Mouse (Mus musculus): ENCODE measurements around the gene Cyb5b.
"Not testable (repeated sequence)": the region's sequence is repeated elsewhere in the genome, so short reads cannot be mapped to it uniquely, and the experiment has no call there.

The Cyb5b gene

GRCm38 (mm10) chr8:107150404-107151157, at the start of gene Cyb5b:
TSS of gene Cyb5b (plus strand) at chr8:107150640.
- peak; percentile 87 to 92 for DNase-seq (ENCODE audit: low spot score in 2 of 2)

GRCm38 (mm10) chr8:107104547-107104946, 45.9 kb upstream of the Cyb5b start:
- DNase-seq (ENCODE audit: low spot score in 2 of 2): peak; percentile 53 to 87

GRCm38 (mm10) chr8:107108089-107108488, 42.4 kb upstream of the Cyb5b start:
- DNase-seq (ENCODE audit: low spot score in 2 of 2): not testable (repeated sequence)

GRCm38 (mm10) chr8:107108978-107109720, 41.3 kb upstream of the Cyb5b start:
- DNase-seq (ENCODE audit: low spot score in 2 of 2): no peak

GRCm38 (mm10) chr8:107109816-107110435, 40.5 kb upstream of the Cyb5b start:
- no peak for DNase-seq (ENCODE audit: low spot score in 2 of 2)

- no peak for DNase-seq (ENCODE audit: low spot score in 2 of 2)
Measured at GRCm38 (mm10) chr8:107110629-107111330, 39.7 kb upstream of the Cyb5b start.

GRCm38 (mm10) chr8:107111340-107112105, 38.9 kb upstream of the Cyb5b start:
- DNase-seq (ENCODE audit: low spot score in 2 of 2): no peak

- no peak for DNase-seq (ENCODE audit: low spot score in 2 of 2)
Measured at GRCm38 (mm10) chr8:107113209-107113608, 37.2 kb upstream of the Cyb5b start.

GRCm38 (mm10) chr8:107114150-107115007, 36.1 kb upstream of the Cyb5b start:
- no peak for DNase-seq (ENCODE audit: low spot score in 2 of 2)

- no peak for DNase-seq (ENCODE audit: low spot score in 2 of 2)
Measured at GRCm38 (mm10) chr8:107115008-107115320, 35.5 kb upstream of the Cyb5b start.

GRCm38 (mm10) chr8:107116023-107116422, 34.4 kb upstream of the Cyb5b start:
- peak; percentile 68 to 85 for DNase-seq (ENCODE audit: low spot score in 2 of 2)

GRCm38 (mm10) chr8:107117019-107117418, 33.4 kb upstream of the Cyb5b start:
- no peak for DNase-seq (ENCODE audit: low spot score in 2 of 2)

GRCm38 (mm10) chr8:107118803-107119233, 31.6 kb upstream of the Cyb5b start:
- no peak for DNase-seq (ENCODE audit: low spot score in 2 of 2)

- no peak for DNase-seq (ENCODE audit: low spot score in 2 of 2)
Measured at GRCm38 (mm10) chr8:107119412-107119811, 31.0 kb upstream of the Cyb5b start.

GRCm38 (mm10) chr8:107120806-107121205, 29.6 kb upstream of the Cyb5b start:
- no peak for DNase-seq (ENCODE audit: low spot score in 2 of 2)

- no peak for DNase-seq (ENCODE audit: low spot score in 2 of 2)
Measured at GRCm38 (mm10) chr8:107121681-107122291, 28.7 kb upstream of the Cyb5b start.

- DNase-seq (ENCODE audit: low spot score in 2 of 2): no peak
Measured at GRCm38 (mm10) chr8:107123063-107123614, 27.3 kb upstream of the Cyb5b start.

GRCm38 (mm10) chr8:107124343-107124742, 26.1 kb upstream of the Cyb5b start:
- no peak for DNase-seq (ENCODE audit: low spot score in 2 of 2)

- no peak for DNase-seq (ENCODE audit: low spot score in 2 of 2)
Measured at GRCm38 (mm10) chr8:107129171-107130025, 21.0 kb upstream of the Cyb5b start.

Data from spleen, postnatal 4 days (tissue).